Mouse (Mus musculus) heart, adult 8-10 months (tissue): ENCODE measurements at regions not wholly inside any gene's neighbourhood (a gene's known extent, or its start where the extent isn't known, plus 50 kb on each side); places are given as distances from the start of the nearest gene placed in this dataset.

ENCODE experiments used
- DNase-seq: peaks from one replicate; pipeline ENCODE4 v3.0.0; 2022; ENCODE audit warnings: low spot score

- DNase-seq: no peak
These were observed 73.7 kb upstream of the Rreb1 start for GRCm38 (mm10) chr13:37704475-37704874.

- DNase-seq: no peak
These were observed 72.7 kb upstream of the Rreb1 start for GRCm38 (mm10) chr13:37705482-37705881.

- no peak for DNase-seq
These were observed 67.3 kb upstream of the Rreb1 start for GRCm38 (mm10) chr13:37710913-37711312.

GRCm38 (mm10) chr13:37712908-37713496 is 65.2 kb upstream of the Rreb1 start:
- no peak for DNase-seq

- no peak for DNase-seq
These were observed 63.0 kb upstream of the Rreb1 start for GRCm38 (mm10) chr13:37715058-37715712.

- no peak for DNase-seq
These were observed 62.2 kb upstream of the Rreb1 start for GRCm38 (mm10) chr13:37715770-37716693.

GRCm38 (mm10) chr13:37717793-37718192 is 60.4 kb upstream of the Rreb1 start:
- no peak for DNase-seq

GRCm38 (mm10) chr13:37718364-37718763 is 59.8 kb upstream of the Rreb1 start:
- DNase-seq: no peak
